Comparison of ENCODE assay signal across 10 mouse cellular contexts in genomic region chr19:29820966-29821365, GRCm38 (mm10). TPM values are rescaled to one million over a fixed set of nuclear protein-coding genes. Genes with fewer than 3 reads are reported as not detected.
DNase-seq lines count a peak whose midpoint lies in the region; ATAC-seq and TF ChIP-seq lines count a peak whose summit lies in the region.
"Had no signal": no experiment of that assay in that cellular context is flagged by ENCODE, and none has a peak within 500 bp of the region (broad histone marks: within the 10 kb centered on the region; RNA-seq: fewer than 3 reads in every experiment).

No protein-coding gene starts in this region.

- H3K4me1 ChIP-seq in forebrain, embryonic 13.5 days, result 0 out of 2 replicates have a peak, but pooled peaks cover 3% of the 10 kb centered on the region
- H3K4me1 ChIP-seq in forebrain, embryonic 10.5 days, result peaks cover 6% of the 10 kb centered on the region
- H3K4me1 ChIP-seq in limb, embryonic 14.5 days (ENCODE audit: control insufficient read depth, insufficient read depth, low read length), result no peaks in the 10 kb centered on the region
- peaks cover 4% of the 10 kb centered on the region; the same call in 1 of the 2 replicates for H3K4me1 ChIP-seq in limb, embryonic 10.5 days
- H3K4me1 ChIP-seq in ES-E14 (ENCODE audit: control insufficient read depth in 2 of 2, insufficient read depth in 2 of 2, low read length in 2 of 2, poor library complexity in 1 of 2), result no peaks in the 10 kb centered on the region
- H3K4me1 ChIP-seq: heart, embryonic 13.5 days had no signal

- H3K9ac ChIP-seq in forebrain, embryonic 13.5 days, result no peak overlapping the region
- H3K9ac ChIP-seq in limb, embryonic 14.5 days (ENCODE audit: low read depth, low read length, severe bottlenecking), result no peak overlapping the region
- no peak overlapping the region for H3K9ac ChIP-seq in ES-E14 (ENCODE audit: insufficient read depth, low read depth, low read length, poor library complexity, severe bottlenecking)
- H3K9ac ChIP-seq: heart, embryonic 13.5 days had no signal

- in situ Hi-C loops in ES-E14 (cut with MboI; ENCODE audit: low sequenced_read_pairs in 2 of 2, unreplicated experiment in 2 of 2), result no loop called here

- 0 out of 2 replicates have a peak, but pooled peaks have one; percentile 33 for ATAC-seq in forebrain, embryonic 13.5 days
- ATAC-seq in limb, embryonic 14.5 days (ENCODE audit: low FRiP score, low read depth), result no peak

- TF ChIP-seq POLR2A in limb, embryonic 14.5 days (IDR thresholded peaks at IDR 0.05; ENCODE audit: borderline replicate concordance, extremely low read depth, insufficient read depth, insufficient read length), result no peak

- DNase-seq in forebrain, embryonic 10.5 days (ENCODE audit: extremely low spot score, low spot score), result no peak
- peak; percentile 69 for DNase-seq in limb, embryonic 14.5 days (ENCODE audit: low spot score)
- DNase-seq in limb, embryonic 10.5 days (ENCODE audit: low spot score), result no peak
- DNase-seq in ES-E14 (ENCODE audit: low read depth, low spot score), result peak; percentile 51
- DNase-seq in embryo, embryonic 10 days (ENCODE audit: low spot score), result peak; percentile 79
- peak; percentile 76 for DNase-seq in lung, postnatal 25 days (ENCODE audit: low spot score)
- no peak for DNase-seq in testis, postnatal 10 days (ENCODE audit: low spot score)

- H3K9me3 ChIP-seq in forebrain, embryonic 13.5 days (replicated peaks), result no peaks in the 10 kb centered on the region
- no peaks in the 10 kb centered on the region for H3K9me3 ChIP-seq in forebrain, embryonic 10.5 days
- H3K9me3 ChIP-seq in limb, embryonic 14.5 days (ENCODE audit: control insufficient read depth, low read length), result no peaks in the 10 kb centered on the region
- H3K9me3 ChIP-seq in limb, embryonic 10.5 days (replicated peaks), result no peaks in the 10 kb centered on the region
- no peaks in the 10 kb centered on the region for H3K9me3 ChIP-seq in ES-E14 (ENCODE audit: control insufficient read depth, insufficient read depth, low read depth, low read length)
- H3K9me3 ChIP-seq: heart, embryonic 13.5 days had no signal

- H3K27ac ChIP-seq in forebrain, embryonic 13.5 days, result no peak overlapping the region
- no peak overlapping the region for H3K27ac ChIP-seq in forebrain, embryonic 10.5 days
- H3K27ac ChIP-seq in limb, embryonic 14.5 days (replicated peaks; ENCODE audit: low read depth, low read length), result no peak overlapping the region
- H3K27ac ChIP-seq in limb, embryonic 10.5 days, result no peak overlapping the region
- no peak overlapping the region for H3K27ac ChIP-seq in ES-E14 (ENCODE audit: insufficient read depth, low read depth, low read length, poor library complexity, severe bottlenecking)
- H3K27ac ChIP-seq: heart, embryonic 13.5 days; macrophage had no signal

- H3K36me3 ChIP-seq in forebrain, embryonic 13.5 days (ENCODE audit: poor library complexity, severe bottlenecking), result no peaks in the 10 kb centered on the region
- no peaks in the 10 kb centered on the region for H3K36me3 ChIP-seq in forebrain, embryonic 10.5 days (replicated peaks)
- H3K36me3 ChIP-seq in limb, embryonic 14.5 days (ENCODE audit: control insufficient read depth, insufficient read depth, low read length), result no peaks in the 10 kb centered on the region
- no peaks in the 10 kb centered on the region for H3K36me3 ChIP-seq in limb, embryonic 10.5 days
- no peaks in the 10 kb centered on the region for H3K36me3 ChIP-seq in ES-E14 (ENCODE audit: control insufficient read depth, insufficient read depth, low read length, poor library complexity, severe bottlenecking)
- H3K36me3 ChIP-seq: heart, embryonic 13.5 days had no signal

- H3K4me2 ChIP-seq in forebrain, embryonic 13.5 days, result no peak overlapping the region
- no peak overlapping the region for H3K4me2 ChIP-seq in limb, embryonic 14.5 days (replicated peaks; ENCODE audit: low read depth, low read length, severe bottlenecking)
- H3K4me2 ChIP-seq: heart, embryonic 13.5 days had no signal

- 0 out of 2 replicates have a peak, but pooled peaks cover 4% of the 10 kb centered on the region for H3K27me3 ChIP-seq in forebrain, embryonic 13.5 days
- H3K27me3 ChIP-seq in forebrain, embryonic 10.5 days (ENCODE audit: poor library complexity, severe bottlenecking), result no peaks in the 10 kb centered on the region
- no peaks in the 10 kb centered on the region for H3K27me3 ChIP-seq in limb, embryonic 14.5 days (ENCODE audit: control insufficient read depth, insufficient read depth, low read length)
- H3K27me3 ChIP-seq in limb, embryonic 10.5 days (ENCODE audit: low read depth, poor library complexity, severe bottlenecking), result no peaks in the 10 kb centered on the region
- H3K27me3 ChIP-seq: heart, embryonic 13.5 days had no signal

- no peak overlapping the region for H3K4me3 ChIP-seq in forebrain, embryonic 13.5 days
- no peak overlapping the region for H3K4me3 ChIP-seq in forebrain, embryonic 10.5 days
- no peak overlapping the region for H3K4me3 ChIP-seq in limb, embryonic 14.5 days (replicated peaks; ENCODE audit: low read length)
- H3K4me3 ChIP-seq in limb, embryonic 10.5 days, result no peak overlapping the region
- no peak overlapping the region for H3K4me3 ChIP-seq in ES-E14 (ENCODE audit: insufficient read depth in 1 of 2, low read depth in 1 of 2, low read length in 2 of 2, poor library complexity in 1 of 2, severe bottlenecking in 1 of 2)
- H3K4me3 ChIP-seq: heart, embryonic 13.5 days had no signal

TF ChIP-seq in ES-E14, 5 proteins besides CTCF, POLR2A, EP300 and RAD21:
- TF ChIP-seq ZC3H11A (IDR thresholded peaks at IDR 0.05; ENCODE audit: borderline replicate concordance, low read depth, low read length) (peak; percentile 67), MAFK (IDR thresholded peaks at IDR 0.05; ENCODE audit: insufficient read depth, low read depth, low read length) (no peak)

RNA-seq across cellular contexts. Expression of gene Ranbp6, which starts 8.2 kb away (rescaled TPM):
- polyA plus RNA-seq in forebrain, embryonic 13.5 days (2015; fragmentation: Nextera tagmentation; extraction: Ambion mirVana), result 35.8 and 37.0 TPM in 2 replicates
- polyA plus RNA-seq in forebrain, embryonic 10.5 days (2016; fragmentation: Nextera tagmentation; extraction: Ambion mirVana), result 23.2 and 23.4 TPM in 2 replicates
- polyA plus RNA-seq in limb, embryonic 14.5 days (2012; rRNA removed), result 6.3 and 8.0 TPM in 2 replicates
- polyA plus RNA-seq in limb, embryonic 14.5 days (2014; fragmentation: Nextera tagmentation; extraction: Ambion mirVana), result 20.5 and 22.8 TPM in 2 replicates
- polyA plus RNA-seq in limb, embryonic 10.5 days (2016; fragmentation: Nextera tagmentation; extraction: Ambion mirVana), result 19.6 and 26.1 TPM in 2 replicates
- total RNA-seq in ES-E14 (2012; rRNA removed), result 9.7 and 11.3 TPM in 2 replicates

RNA-seq across cellular contexts. Expression of gene 9930021J03Rik, which starts 15.2 kb away (rescaled TPM):
- polyA plus RNA-seq in forebrain, embryonic 13.5 days (2015; fragmentation: Nextera tagmentation; extraction: Ambion mirVana), result 7.0 and 7.6 TPM in 2 replicates
- 4.0 and 4.2 TPM in 2 replicates for polyA plus RNA-seq in forebrain, embryonic 10.5 days (2016; fragmentation: Nextera tagmentation; extraction: Ambion mirVana)
- 23.0 and 23.7 TPM in 2 replicates for polyA plus RNA-seq in limb, embryonic 14.5 days (2012; rRNA removed)
- polyA plus RNA-seq in limb, embryonic 14.5 days (2014; fragmentation: Nextera tagmentation; extraction: Ambion mirVana), result 8.5 and 9.5 TPM in 2 replicates
- polyA plus RNA-seq in limb, embryonic 10.5 days (2016; fragmentation: Nextera tagmentation; extraction: Ambion mirVana), result 3.7 and 4.6 TPM in 2 replicates
- 14.4 and 15.3 TPM in 2 replicates for total RNA-seq in ES-E14 (2012; rRNA removed)

Comparison
In these comparisons a context has a peak if more than half of its experiments do, and no peak if none do; other contexts are left out.
1. DNase-seq: peak in limb, embryonic 14.5 days (single experiment), ES-E14 (single experiment), embryo, embryonic 10 days (single experiment) and lung, postnatal 25 days (single experiment); none in forebrain, embryonic 10.5 days (single experiment), limb, embryonic 10.5 days (single experiment) and testis, postnatal 10 days (single experiment).